Mouse (Mus musculus) kidney, adult 2 months (tissue): Measurements from ENCODE around the gene Cfap54.

Experiments
- CTCF ChIP-seq: fragments of 200-500 bp; conservative IDR thresholded peaks from 2 replicates; pipeline ENCODE4 v1.5.1; 2011; ENCODE audit warnings: low read depth, mild to moderate bottlenecking, control low read depth, low read length, moderate library complexity, mixed read lengths; ENCODE audit not compliant: insufficient read depth, insufficient read length
- POLR2A ChIP-seq: fragments of 200-500 bp; IDR thresholded peaks from one replicate; pipeline ENCODE4 v1.6.1; 2011; ENCODE audit warnings: low read depth, low read length, control low read depth

GRCm38 (mm10) chr10:93041850-93042249 lies 39.6 kb downstream of the Cfap54 start:
- TF ChIP-seq POLR2A (no peak), CTCF (no peak)
